Mouse (Mus musculus) urinary bladder, postnatal 36 days (tissue): ENCODE measurements at regions not wholly inside any gene's neighbourhood (a gene's known extent, or its start where the extent isn't known, plus 50 kb on each side); places are given as distances from the start of the nearest gene placed in this dataset.
"Not testable (repeated sequence)": the region's sequence is repeated elsewhere in the genome, so short reads cannot be mapped to it uniquely, and the experiment has no call there.

Experiments used
- DNase-seq, 2 experiments: peaks; one replicate each; pipeline ENCODE4 v3.0.0; 2022; ENCODE audit warnings: low spot score in 2 of 2, mixed read lengths in 1 of 2

DNA sequence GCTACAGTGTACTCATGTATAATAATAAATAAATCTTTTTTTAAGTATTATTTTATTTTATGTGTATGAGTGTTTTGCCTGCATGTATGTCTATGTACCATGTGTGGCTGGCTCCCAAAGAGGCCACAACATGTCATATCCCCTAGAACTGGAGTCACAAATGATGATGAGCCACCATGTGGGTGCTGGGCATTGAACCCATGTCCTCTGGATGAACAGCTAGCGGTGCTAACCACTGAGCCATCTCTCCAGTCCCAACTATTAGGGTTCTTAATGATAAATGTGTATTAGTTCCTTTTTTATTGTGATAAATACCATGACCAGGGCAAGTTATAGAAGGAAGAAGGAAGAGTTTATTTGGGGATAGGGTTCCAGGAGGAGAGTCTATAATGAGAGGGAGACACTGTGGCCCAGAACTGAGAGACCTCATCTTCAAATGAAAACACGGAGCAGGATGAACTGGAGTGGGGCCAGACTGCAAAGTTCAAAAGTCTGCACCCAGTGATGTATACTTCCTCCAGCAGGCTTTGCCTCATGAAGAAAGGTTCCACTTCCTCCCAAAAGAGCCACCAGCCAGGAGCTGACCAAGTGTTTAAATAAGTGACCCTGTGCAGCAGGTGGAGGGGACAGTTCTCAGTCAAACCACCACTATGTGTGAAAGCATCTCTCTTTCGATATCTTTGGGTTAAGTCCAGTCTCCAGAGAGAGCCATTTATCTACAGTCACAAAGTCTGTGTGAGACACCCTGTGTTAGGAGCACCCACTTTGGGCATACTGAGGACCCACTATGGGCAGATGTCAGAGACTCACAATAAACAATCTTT is 69.8 kb upstream of the Cpsf6 start:
- DNase-seq: no peak

GRCm38 (mm10) chr10:117448783-117449182 is 69.0 kb upstream of the Cpsf6 start:
- DNase-seq: not testable (repeated sequence)

- DNase-seq: no peak
These were observed 67.8 kb upstream of the Cpsf6 start for GRCm38 (mm10) chr10:117447626-117448025.

DNA sequence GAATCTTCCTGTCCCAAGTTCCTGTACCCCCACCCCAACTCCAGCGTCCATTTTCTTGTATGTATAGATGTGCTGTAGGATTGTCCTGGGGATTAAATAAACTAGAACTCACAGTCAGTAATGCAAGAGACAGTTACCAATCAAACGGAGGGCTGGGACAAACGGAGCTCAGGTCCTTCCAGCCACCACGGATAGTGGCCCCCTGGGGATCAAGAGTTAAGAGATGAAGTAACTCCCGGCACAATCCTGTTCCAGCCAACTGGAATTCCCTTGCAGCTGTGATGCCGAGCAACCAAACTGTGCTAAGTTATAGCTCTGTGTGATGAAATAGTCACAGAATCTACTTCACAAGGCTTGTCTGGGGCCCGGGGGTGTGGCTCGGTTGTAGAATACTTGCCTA is 67.4 kb upstream of the Cpsf6 start:
- no peak for DNase-seq

- DNase-seq: no peak
These were observed 67.0 kb upstream of the Cpsf6 start for GRCm38 (mm10) chr10:117446776-117447175.

GRCm38 (mm10) chr10:117445801-117446490 is 66.1 kb upstream of the Cpsf6 start:
- no peak for DNase-seq

- DNase-seq: no peak
These were observed 65.5 kb upstream of the Cpsf6 start for GRCm38 (mm10) chr10:117445181-117445790.

DNA sequence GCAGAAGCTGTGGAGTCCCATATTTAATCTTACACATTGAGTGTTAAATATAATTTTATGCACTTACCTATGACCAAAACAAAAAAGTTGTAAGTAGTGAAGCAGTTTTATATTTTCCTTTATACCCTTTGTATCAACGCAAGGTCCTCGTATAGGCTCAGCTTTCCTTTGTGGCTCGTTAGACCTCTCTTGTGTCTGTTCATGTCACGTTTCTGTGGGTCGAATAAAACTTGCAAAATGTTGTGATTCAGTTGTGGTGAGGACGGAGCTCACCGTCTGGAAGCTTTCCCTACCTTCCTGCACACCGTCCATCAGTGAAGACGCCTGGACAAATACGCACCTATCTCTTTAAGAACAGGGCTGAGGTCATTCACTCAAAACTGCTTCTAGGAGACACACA is 64.9 kb upstream of the Cpsf6 start:
- DNase-seq: no peak

DNA sequence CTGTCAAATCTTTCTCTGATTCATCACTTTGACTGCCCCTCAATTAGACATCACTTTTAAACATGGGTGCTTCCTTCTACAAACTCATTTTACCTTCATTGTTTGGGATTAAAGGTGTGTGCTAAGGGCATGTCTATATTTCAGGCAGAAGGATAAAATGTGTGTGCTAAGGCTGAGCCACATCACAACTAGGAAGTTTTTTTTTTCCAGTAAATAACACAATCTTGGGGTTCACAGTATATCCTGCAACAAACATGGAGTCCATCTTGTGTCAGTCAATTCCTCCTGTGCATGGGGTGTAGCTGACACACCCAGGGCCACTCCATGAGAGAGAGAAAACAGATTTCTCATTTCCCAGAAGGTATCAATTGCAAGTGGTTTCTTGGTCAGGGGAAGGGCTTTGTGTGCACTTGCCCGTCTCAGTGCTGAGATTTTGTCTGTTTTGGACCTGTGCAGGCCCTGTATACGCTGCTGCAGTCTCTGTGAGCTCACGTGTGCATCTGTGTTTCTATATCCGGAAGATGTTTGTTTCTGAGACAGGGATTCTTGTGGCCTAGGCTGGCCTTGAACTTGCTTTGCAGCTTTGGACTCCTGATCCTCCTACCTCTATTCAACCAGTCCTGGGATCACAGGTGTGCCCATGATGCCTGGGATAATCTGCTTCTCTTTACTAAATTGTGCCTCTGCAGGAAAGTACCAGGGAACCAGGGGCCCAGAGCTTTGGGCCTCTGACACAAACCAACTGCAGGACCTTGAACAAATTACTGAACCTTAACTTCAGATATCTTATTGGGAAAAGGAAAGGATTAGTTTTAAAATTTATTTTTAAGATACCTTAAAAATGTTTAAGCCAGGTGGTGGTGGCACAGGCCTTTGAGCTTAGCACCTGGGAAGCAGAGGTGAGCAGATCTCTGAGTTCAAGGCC is 63.9 kb upstream of the Cpsf6 start:
- DNase-seq: no peak

DNA sequence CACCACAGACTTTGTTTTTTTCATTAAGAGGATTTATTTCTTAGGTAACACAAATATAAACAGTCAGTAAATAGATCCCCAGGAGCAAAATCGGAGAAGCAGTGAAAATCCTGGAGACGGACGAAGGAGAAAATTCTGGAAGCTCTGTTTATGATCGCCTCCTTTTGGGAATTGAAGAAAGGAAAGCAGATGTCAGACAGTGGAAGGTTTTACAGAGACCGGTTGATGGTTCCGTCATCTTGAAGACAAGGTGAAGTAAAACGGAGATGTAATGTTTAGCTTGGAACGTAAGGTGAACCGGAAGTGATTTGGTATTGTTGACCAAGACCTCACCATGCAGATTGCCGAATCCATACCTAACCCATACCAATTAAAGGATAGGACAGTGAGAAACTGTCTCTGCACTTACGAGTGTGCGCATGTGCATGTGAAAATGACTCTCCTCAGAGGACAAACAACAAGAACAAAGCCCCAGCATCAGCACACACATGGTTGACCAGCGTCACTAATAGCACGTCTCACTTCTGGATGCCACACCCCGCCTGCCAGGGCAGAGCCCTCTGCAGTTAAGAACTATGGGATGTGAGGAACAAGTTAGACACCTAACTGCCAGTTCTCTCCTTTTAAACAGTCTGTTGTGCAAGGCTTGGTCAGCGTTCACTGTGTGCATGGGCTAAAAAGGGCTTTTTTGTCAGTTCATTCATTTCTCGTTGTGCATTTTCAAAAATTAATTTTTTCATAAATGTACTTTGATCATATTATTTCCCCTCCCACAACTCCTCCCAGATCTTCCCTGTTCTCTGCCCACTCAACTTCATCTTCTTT is 62.4 kb upstream of the Cpsf6 start:
- DNase-seq: no peak

DNA sequence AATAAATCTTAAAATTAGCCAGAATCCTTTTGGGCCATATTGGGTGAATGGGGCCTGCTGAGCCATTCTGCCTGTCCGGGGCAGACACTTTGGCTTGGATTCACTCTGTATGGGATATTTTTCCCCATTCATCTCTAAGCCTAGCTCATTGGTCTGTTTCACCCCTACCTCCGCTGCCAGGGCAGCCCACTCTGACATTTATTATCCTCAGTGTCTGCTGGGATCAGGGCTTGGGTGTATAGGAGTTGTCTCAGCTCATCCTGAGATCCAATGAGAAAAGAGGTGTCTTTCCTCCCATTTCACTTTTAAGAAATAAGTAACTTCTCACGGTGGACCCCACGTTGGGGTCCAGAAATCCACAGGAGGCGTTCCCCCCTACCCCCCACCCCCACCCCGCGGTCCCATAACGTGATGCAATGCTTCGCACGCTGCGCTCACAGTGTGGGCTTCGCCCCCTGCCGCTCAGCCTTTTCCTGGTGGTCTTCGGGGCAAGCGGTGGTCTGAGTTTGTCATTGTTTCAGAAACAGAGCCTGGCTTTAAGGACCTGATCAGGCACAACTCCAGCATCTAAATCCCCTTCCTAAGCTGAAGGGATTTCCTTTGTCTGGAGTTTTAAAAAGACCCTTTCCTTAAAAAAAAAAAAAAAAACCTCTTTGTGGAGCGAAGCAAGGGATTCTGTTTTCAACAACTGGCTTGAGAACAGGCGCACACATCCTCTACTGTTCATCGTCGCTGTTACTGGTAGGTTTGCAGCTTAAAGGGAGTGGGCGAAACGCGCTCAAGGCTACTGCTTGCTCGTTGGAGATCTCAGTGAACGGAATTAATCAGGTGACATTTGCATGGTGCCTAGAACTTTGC is 61.5 kb upstream of the Cpsf6 start:
- no peak for DNase-seq

DNA sequence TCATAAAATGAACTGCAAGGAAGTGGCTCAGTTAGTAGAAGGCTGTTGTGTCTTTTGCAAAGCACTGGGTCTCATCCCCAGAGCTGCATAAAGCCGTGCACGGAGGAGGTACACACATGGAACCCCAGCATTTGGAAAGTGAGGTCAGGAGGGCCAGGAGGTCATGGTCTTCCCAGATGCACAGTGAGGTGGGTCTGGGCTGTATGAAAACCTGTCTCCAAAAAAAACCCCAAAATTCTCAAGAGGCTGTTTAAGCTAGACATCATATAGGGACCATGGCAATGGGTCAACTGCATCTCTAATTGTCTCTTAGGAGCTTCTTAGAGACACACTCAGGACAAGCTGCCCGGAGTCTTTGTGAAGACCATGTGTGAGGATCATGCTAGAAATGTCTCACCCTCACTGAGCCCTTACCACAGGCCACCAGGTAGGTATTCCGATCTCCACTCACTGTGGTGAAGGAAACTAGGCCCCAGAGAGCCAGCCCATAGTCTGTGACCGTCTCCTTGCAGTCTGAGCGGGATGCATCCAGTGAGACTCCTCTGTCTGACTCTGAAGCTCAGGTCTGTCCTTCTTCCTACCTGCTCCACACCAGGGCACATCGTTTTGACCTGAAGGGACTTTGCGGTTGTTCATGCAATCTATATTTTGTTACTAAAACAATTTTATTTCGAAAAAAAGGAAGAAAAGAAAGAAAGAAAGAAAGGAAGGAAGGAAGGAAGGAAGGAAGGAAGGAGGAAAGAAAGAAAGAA is 60.6 kb upstream of the Cpsf6 start:
- no peak for DNase-seq

GRCm38 (mm10) chr10:117439206-117440110 is 59.6 kb upstream of the Cpsf6 start:
- no peak for DNase-seq

GRCm38 (mm10) chr10:117438614-117439193 is 58.9 kb upstream of the Cpsf6 start:
- no peak for DNase-seq

DNA sequence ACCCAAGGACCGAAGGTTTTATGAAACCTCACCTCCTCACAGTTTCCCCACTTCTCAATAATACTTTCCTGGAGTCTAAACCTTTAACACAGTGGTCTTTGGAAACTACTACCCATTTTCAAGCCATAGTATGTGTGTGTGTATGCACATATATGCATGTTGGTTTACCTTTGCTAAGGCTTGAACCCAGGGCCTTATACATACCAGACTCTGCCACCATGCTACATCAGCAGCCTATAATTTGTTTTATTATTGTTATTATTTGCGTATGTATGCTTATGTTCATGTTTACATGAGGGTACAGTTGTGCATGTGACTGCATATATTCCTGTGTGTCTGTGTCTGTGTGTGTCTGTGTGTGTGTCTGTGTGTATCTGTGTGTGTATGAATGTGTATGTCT is 58.2 kb upstream of the Cpsf6 start:
- DNase-seq: no peak

DNA sequence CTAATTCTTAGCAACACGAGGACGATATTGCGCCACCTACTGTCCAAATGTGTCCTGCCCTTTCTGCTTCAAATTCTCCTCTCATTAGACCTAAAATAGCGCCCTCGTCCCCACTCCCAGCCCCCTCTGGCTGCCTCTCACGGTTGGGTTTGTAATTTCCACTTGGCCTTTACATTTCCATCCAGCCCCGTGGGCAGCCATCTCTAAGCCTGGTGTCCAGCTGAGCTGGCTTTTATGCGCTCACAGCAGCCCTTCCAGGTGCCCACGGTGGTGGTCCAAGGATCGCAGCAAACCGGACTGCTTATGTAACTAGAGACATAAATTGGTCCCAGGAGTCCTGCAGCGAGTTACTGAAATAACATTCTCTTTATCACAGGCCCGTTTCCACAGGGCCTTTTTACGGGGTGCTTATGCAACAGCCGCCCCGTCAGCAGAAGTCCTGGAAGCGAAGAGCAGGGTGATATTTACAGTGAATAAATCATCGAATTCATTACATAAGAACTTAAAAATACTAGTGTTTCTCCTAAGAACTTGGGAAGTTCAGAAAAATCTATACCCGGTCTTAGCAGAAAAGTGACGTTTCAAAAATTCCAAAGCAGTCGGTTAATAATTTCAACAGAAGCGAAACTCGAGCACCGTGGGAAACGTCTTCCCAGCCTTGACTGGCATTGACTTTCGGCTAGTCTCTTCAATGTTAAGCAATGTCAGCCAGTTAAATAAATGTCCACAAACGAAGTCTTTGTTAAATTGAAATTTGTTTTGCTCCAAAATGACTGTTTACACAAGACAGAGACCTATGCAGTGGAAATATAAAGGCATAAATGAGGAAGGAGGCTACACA is 57.3 kb upstream of the Cpsf6 start:
- DNase-seq: peak in 1 of 2 experiments; percentile 48
